Mouse (Mus musculus) hindlimb bud, embryonic 11.5 days (tissue): ENCODE results near the gene Psip1.
"Not testable (repeated sequence)": the region's sequence is repeated elsewhere in the genome, so short reads cannot be mapped to it uniquely, and the experiment has no call there.

Source experiments
- DNase-seq: peaks from one replicate; pipeline ENCODE4 v3.0.0-alpha.2; 2012; ENCODE audit warnings: low read depth, low spot score; ENCODE audit errors: extremely low spot score

Gene Psip1

GRCm38 (mm10) chr4:83509600-83509999, 23.3 kb upstream of the Psip1 start:
- DNase-seq: no peak

- no peak for DNase-seq
Measured at GRCm38 (mm10) chr4:83501037-83501430, 14.8 kb upstream of the Psip1 start.

- no peak for DNase-seq
Measured at GRCm38 (mm10) chr4:83500154-83501036, 14.1 kb upstream of the Psip1 start.

GRCm38 (mm10) chr4:83497013-83497412, 10.8 kb upstream of the Psip1 start:
- not testable (repeated sequence) for DNase-seq

- DNase-seq: no peak
Measured at GRCm38 (mm10) chr4:83493112-83493511, 6.9 kb upstream of the Psip1 start.

GRCm38 (mm10) chr4:83489121-83489520, 2.9 kb upstream of the Psip1 start:
- DNase-seq: peak; percentile 54

GRCm38 (mm10) chr4:83485735-83486116, 533 bp downstream of the Psip1 start:
- peak; percentile 58 for DNase-seq

GRCm38 (mm10) chr4:83485250-83485649, 1.0 kb downstream of the Psip1 start:
- no peak for DNase-seq

GRCm38 (mm10) chr4:83468208-83468607, 18.1 kb downstream of the Psip1 start:
- DNase-seq: no peak

- DNase-seq: no peak
Measured at GRCm38 (mm10) chr4:83467615-83468014, 18.6 kb downstream of the Psip1 start.

- DNase-seq: no peak
Measured at GRCm38 (mm10) chr4:83464827-83465226, 21.4 kb downstream of the Psip1 start.

GRCm38 (mm10) chr4:83460106-83460505, 26.2 kb downstream of the Psip1 start:
- no peak for DNase-seq

GRCm38 (mm10) chr4:83450785-83451184, 35.5 kb downstream of the Psip1 start:
- no peak for DNase-seq

GRCm38 (mm10) chr4:83441050-83441449, 45.2 kb downstream of the Psip1 start:
- DNase-seq: no peak

- DNase-seq: no peak
Measured at GRCm38 (mm10) chr4:83439045-83439444, 47.2 kb downstream of the Psip1 start.

- DNase-seq: no peak
Measured at GRCm38 (mm10) chr4:83438116-83438515, 48.1 kb downstream of the Psip1 start.

GRCm38 (mm10) chr4:83436375-83436774, 49.9 kb downstream of the Psip1 start:
- DNase-seq: no peak

- no peak for DNase-seq
Measured at GRCm38 (mm10) chr4:83432901-83433300, 53.4 kb downstream of the Psip1 start.

GRCm38 (mm10) chr4:83431950-83432349, 54.3 kb downstream of the Psip1 start:
- DNase-seq: no peak

- DNase-seq: no peak
Measured at GRCm38 (mm10) chr4:83428845-83429244, 57.4 kb downstream of the Psip1 start.

- no peak for DNase-seq
Measured at GRCm38 (mm10) chr4:83427696-83428095, 58.6 kb downstream of the Psip1 start.

- no peak for DNase-seq
Measured at GRCm38 (mm10) chr4:83427141-83427540, 59.1 kb downstream of the Psip1 start.

- DNase-seq: no peak
Measured at GRCm38 (mm10) chr4:83425119-83425518, 61.1 kb downstream of the Psip1 start.
